Mouse (Mus musculus): ENCODE measurements around the gene Slk. TPM values are rescaled to one million over a fixed set of nuclear protein-coding genes. Genes with fewer than 3 reads are reported as not detected.

Slk gene
- polyA plus RNA-seq, 1 experiment from 2014 or later = 10.4 TPM

GRCm38 (mm10) chr19:47629068-47629467 lies 49.6 kb downstream of the Slk start:
- Histone ChIP-seq H3K27me3 (no peaks in the 10 kb centered on the region), H3K4me2 (replicated peaks) (no peak overlapping the region), H3K4me3 (replicated peaks) (no peak overlapping the region), H3K27ac (replicated peaks) (no peak overlapping the region), H3K9me3 (replicated peaks) (no peaks in the 10 kb centered on the region), H3K9ac (no peak overlapping the region), H3K36me3 (peaks cover 24% of the 10 kb centered on the region), H3K4me1 (no peaks in the 10 kb centered on the region)
- 60% methylated on average over 5 of the region's 5 CpGs for WGBS
- ATAC-seq (ENCODE audit: insufficient number of reproducible peaks, low FRiP score, low TSS enrichment, low read depth) = no peak

GRCm38 (mm10) chr19:47630381-47630780 lies 50.9 kb downstream of the Slk start:
- H3K27ac ChIP-seq (replicated peaks) = no peak overlapping the region
- H3K36me3 ChIP-seq = peaks cover 22% of the 10 kb centered on the region
- 65% methylated on average over 5 of the region's 5 CpGs for WGBS
- no peak for ATAC-seq (ENCODE audit: insufficient number of reproducible peaks, low FRiP score, low TSS enrichment, low read depth)
- H3K4me2 ChIP-seq (replicated peaks) = no peak overlapping the region
- H3K27me3 ChIP-seq = no peaks in the 10 kb centered on the region
- H3K4me3 ChIP-seq (replicated peaks) = no peak overlapping the region
- H3K9me3 ChIP-seq (replicated peaks) = no peaks in the 10 kb centered on the region
- H3K9ac ChIP-seq = no peak overlapping the region
- H3K4me1 ChIP-seq = no peaks in the 10 kb centered on the region

- WGBS = 92% methylated on average over 5 of the region's 5 CpGs
- Histone ChIP-seq H3K4me3 (replicated peaks) (no peak overlapping the region), H3K27me3 (no peaks in the 10 kb centered on the region), H3K4me2 (replicated peaks) (no peak overlapping the region), H3K36me3 (peaks cover 22% of the 10 kb centered on the region), H3K27ac (replicated peaks) (no peak overlapping the region), H3K4me1 (no peaks in the 10 kb centered on the region), H3K9ac (no peak overlapping the region), H3K9me3 (replicated peaks) (no peaks in the 10 kb centered on the region)
- ATAC-seq (ENCODE audit: insufficient number of reproducible peaks, low FRiP score, low TSS enrichment, low read depth) = no peak
These were observed 52.3 kb downstream of the Slk start for GRCm38 (mm10) chr19:47631799-47632198.

- ATAC-seq (ENCODE audit: insufficient number of reproducible peaks, low FRiP score, low TSS enrichment, low read depth) = no peak
- no peak overlapping the region for H3K4me3 ChIP-seq (replicated peaks)
- no peak overlapping the region for H3K4me2 ChIP-seq (replicated peaks)
- H3K9ac ChIP-seq = no peak overlapping the region
- H3K27ac ChIP-seq (replicated peaks) = no peak overlapping the region
- no peaks in the 10 kb centered on the region for H3K4me1 ChIP-seq
- H3K36me3 ChIP-seq = peaks cover 38% of the 10 kb centered on the region
- WGBS = 88% methylated on average over 4 of the region's 4 CpGs
- no peaks in the 10 kb centered on the region for H3K27me3 ChIP-seq
- no peaks in the 10 kb centered on the region for H3K9me3 ChIP-seq (replicated peaks)
These were observed 55.9 kb downstream of the Slk start for GRCm38 (mm10) chr19:47635380-47635779.

GRCm38 (mm10) chr19:47643910-47644309 lies 64.4 kb downstream of the Slk start:
- no peak for ATAC-seq (ENCODE audit: insufficient number of reproducible peaks, low FRiP score, low TSS enrichment, low read depth)
- Histone ChIP-seq H3K9me3 (replicated peaks) (no peaks in the 10 kb centered on the region), H3K4me2 (replicated peaks) (no peak overlapping the region), H3K9ac (no peak overlapping the region), H3K27me3 (no peaks in the 10 kb centered on the region), H3K27ac (replicated peaks) (no peak overlapping the region), H3K4me3 (replicated peaks) (no peak overlapping the region), H3K36me3 (peaks cover 67% of the 10 kb centered on the region), H3K4me1 (no peaks in the 10 kb centered on the region)
- WGBS = 60% methylated on average over 2 of the region's 2 CpGs

- Histone ChIP-seq H3K36me3 (peaks cover 56% of the 10 kb centered on the region), H3K9ac (no peak overlapping the region), H3K27me3 (no peaks in the 10 kb centered on the region), H3K4me3 (replicated peaks) (no peak overlapping the region), H3K4me1 (no peaks in the 10 kb centered on the region), H3K4me2 (replicated peaks) (no peak overlapping the region), H3K27ac (replicated peaks) (no peak overlapping the region), H3K9me3 (replicated peaks) (no peaks in the 10 kb centered on the region)
- no peak for ATAC-seq (ENCODE audit: insufficient number of reproducible peaks, low FRiP score, low TSS enrichment, low read depth)
- 70% methylated on average over 6 of the region's 6 CpGs for WGBS
These were observed 66.1 kb downstream of the Slk start for GRCm38 (mm10) chr19:47645583-47645982.

- Histone ChIP-seq H3K4me3 (replicated peaks) (no peak overlapping the region), H3K9ac (no peak overlapping the region), H3K9me3 (replicated peaks) (no peaks in the 10 kb centered on the region), H3K4me2 (replicated peaks) (no peak overlapping the region), H3K27ac (replicated peaks) (no peak overlapping the region), H3K27me3 (no peaks in the 10 kb centered on the region), H3K36me3 (peaks cover 50% of the 10 kb centered on the region), H3K4me1 (no peaks in the 10 kb centered on the region)
- 85% methylated on average over 6 of the region's 6 CpGs for WGBS
- no peak for ATAC-seq (ENCODE audit: insufficient number of reproducible peaks, low FRiP score, low TSS enrichment, low read depth)
These were observed 67.1 kb downstream of the Slk start for GRCm38 (mm10) chr19:47646508-47647120.

- no peak for ATAC-seq (ENCODE audit: insufficient number of reproducible peaks, low FRiP score, low TSS enrichment, low read depth)
- no peak overlapping the region for H3K4me2 ChIP-seq (replicated peaks)
- no peak overlapping the region for H3K4me3 ChIP-seq (replicated peaks)
- WGBS = 88% methylated on average over 6 of the region's 6 CpGs
- H3K27me3 ChIP-seq = no peaks in the 10 kb centered on the region
- H3K27ac ChIP-seq (replicated peaks) = no peak overlapping the region
- no peaks in the 10 kb centered on the region for H3K9me3 ChIP-seq (replicated peaks)
- peaks cover 42% of the 10 kb centered on the region for H3K36me3 ChIP-seq
- H3K9ac ChIP-seq = no peak overlapping the region
- no peaks in the 10 kb centered on the region for H3K4me1 ChIP-seq
These were observed 69.6 kb downstream of the Slk start for GRCm38 (mm10) chr19:47649071-47649470.

- Histone ChIP-seq H3K9ac (no peak overlapping the region), H3K27me3 (no peaks in the 10 kb centered on the region), H3K4me1 (0 out of 2 replicates have a peak, but pooled peaks cover 8% of the 10 kb centered on the region), H3K4me2 (replicated peaks) (no peak overlapping the region), H3K9me3 (replicated peaks) (no peaks in the 10 kb centered on the region), H3K36me3 (peaks cover 32% of the 10 kb centered on the region), H3K27ac (replicated peaks) (no peak overlapping the region), H3K4me3 (replicated peaks) (no peak overlapping the region)
- no peak for ATAC-seq (ENCODE audit: insufficient number of reproducible peaks, low FRiP score, low TSS enrichment, low read depth)
- WGBS = 86% methylated on average over 16 of the region's 16 CpGs
These were observed 71.1 kb downstream of the Slk start for GRCm38 (mm10) chr19:47650366-47651159.

GRCm38 (mm10) chr19:47651160-47651480 lies 71.6 kb downstream of the Slk start:
- H3K4me3 ChIP-seq (replicated peaks) = no peak overlapping the region
- no peak for ATAC-seq (ENCODE audit: insufficient number of reproducible peaks, low FRiP score, low TSS enrichment, low read depth)
- no peaks in the 10 kb centered on the region for H3K27me3 ChIP-seq
- WGBS = 94% methylated on average over 5 of the region's 5 CpGs
- H3K27ac ChIP-seq (replicated peaks) = no peak overlapping the region
- H3K4me1 ChIP-seq = 0 out of 2 replicates have a peak, but pooled peaks cover 8% of the 10 kb centered on the region
- H3K4me2 ChIP-seq (replicated peaks) = no peak overlapping the region
- H3K36me3 ChIP-seq = peaks cover 31% of the 10 kb centered on the region; the same call in 1 of the 2 replicates
- no peaks in the 10 kb centered on the region for H3K9me3 ChIP-seq (replicated peaks)
- H3K9ac ChIP-seq = no peak overlapping the region

- Histone ChIP-seq H3K27ac (replicated peaks) (no peak overlapping the region), H3K27me3 (no peaks in the 10 kb centered on the region), H3K4me2 (replicated peaks) (no peak overlapping the region), H3K9me3 (replicated peaks) (no peaks in the 10 kb centered on the region), H3K4me3 (replicated peaks) (no peak overlapping the region), H3K36me3 (peaks cover 21% of the 10 kb centered on the region; the same call in 1 of the 2 replicates), H3K4me1 (0 out of 2 replicates have a peak, but pooled peaks cover 8% of the 10 kb centered on the region), H3K9ac (no peak overlapping the region)
- ATAC-seq (ENCODE audit: insufficient number of reproducible peaks, low FRiP score, low TSS enrichment, low read depth) = no peak
- 69% methylated on average over 8 of the region's 8 CpGs for WGBS
These were observed 72.8 kb downstream of the Slk start for GRCm38 (mm10) chr19:47652255-47652654.

Measured in embryonic facial prominence, embryonic 15.5 days (tissue).